In the genomic region with DNA sequence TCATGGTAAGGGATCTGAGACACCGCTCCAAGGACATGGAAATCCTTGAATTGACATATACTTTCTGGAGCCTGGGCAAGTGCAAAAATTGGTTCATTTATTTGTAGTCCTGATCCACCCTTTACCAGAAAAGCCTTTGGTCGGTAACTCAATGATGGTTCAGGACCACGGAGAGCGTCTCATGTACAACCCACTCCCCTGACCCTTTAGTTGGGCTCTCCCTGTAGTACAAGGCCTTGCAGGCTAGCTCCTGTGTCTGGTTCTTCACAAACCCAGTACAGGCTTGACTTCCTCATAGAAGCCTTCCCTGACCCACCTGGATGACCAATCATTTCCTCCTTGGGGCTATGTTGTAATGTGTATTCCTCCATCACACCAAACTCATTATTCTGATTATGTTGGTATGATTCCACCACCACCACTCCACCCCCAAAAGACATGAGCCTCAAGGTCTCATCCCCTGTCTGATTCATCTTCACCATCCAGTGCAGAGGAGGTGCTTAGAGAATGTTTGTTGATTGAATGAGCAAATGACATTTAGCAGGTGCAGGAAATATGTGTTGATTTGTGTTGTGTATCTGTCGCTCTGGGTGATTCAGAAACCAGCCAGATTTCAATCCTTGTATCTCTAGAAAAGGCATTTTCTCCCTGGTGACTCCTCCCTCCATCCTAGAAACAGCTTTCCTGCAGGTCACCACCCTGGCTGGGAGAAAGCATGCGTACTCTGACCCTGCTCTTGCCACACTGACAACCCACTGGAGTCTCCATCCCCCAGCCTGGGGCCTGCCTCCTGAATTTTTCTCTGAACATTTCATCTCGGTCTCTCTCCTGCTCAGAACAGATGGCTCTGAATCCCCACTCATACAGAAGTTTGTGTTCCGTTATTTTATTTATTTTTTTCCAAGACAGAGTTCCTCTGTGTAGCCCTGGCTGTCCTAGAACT, we compare ENCODE assay signal across 13 mouse cellular contexts. TPM values are rescaled to one million over a fixed set of nuclear protein-coding genes. Genes with fewer than 3 reads are reported as not detected.
DNase-seq lines count a peak whose midpoint lies in the region; ATAC-seq and TF ChIP-seq lines count a peak whose summit lies in the region.
"Had no signal": no experiment of that assay in that cellular context is flagged by ENCODE, and none has a peak within 500 bp of the region (broad histone marks: within the 10 kb centered on the region; RNA-seq: fewer than 3 reads in every experiment).

No protein-coding gene starts in this region.

- WGBS in heart, embryonic 11.5 days (ENCODE audit: insufficient replicate concordance): 44% methylated on average over 8 of the region's 8 CpGs

- no peak for TF ChIP-seq POLR2A in myocyte (IDR thresholded peaks at IDR 0.05; ENCODE audit: insufficient read length, low read depth)

- peaks cover 4% of the 10 kb centered on the region for H3K27me3 ChIP-seq in myocyte (ENCODE audit: control insufficient read depth, insufficient read depth, insufficient read length)
- peaks cover 11% of the 10 kb centered on the region for H3K27me3 ChIP-seq in heart, embryonic 11.5 days (ENCODE audit: control insufficient read depth, insufficient read depth, low read length)
- H3K27me3 ChIP-seq: neural tube, embryonic 15.5 days had no signal

- H3K79me2 ChIP-seq in myocyte (ENCODE audit: control insufficient read depth, insufficient read depth): no peaks in the 10 kb centered on the region

- H3K27ac ChIP-seq in left cerebral cortex, adult 2 months: 0 out of 2 replicates have a peak overlapping the region, but pooled peaks have one; percentile 32
- no peak overlapping the region for H3K27ac ChIP-seq in heart, embryonic 11.5 days (ENCODE audit: low read depth, low read length)
- H3K27ac ChIP-seq: hindbrain, embryonic 13.5 days; liver, embryonic 13.5 days; neural tube, embryonic 15.5 days had no signal

- DNase-seq in left cerebral cortex, adult 2 months (ENCODE audit: extremely low spot score in 1 of 2, low spot score in 2 of 2): no peak
- DNase-seq in left cerebral cortex, adult 18-20 months (ENCODE audit: low spot score in 2 of 2): no peak
- DNase-seq in NIH3T3 (ENCODE audit: low read depth): peak; percentile 72
- peak; percentile 30 for DNase-seq in embryo, embryonic 9.5 days (ENCODE audit: extremely low spot score)
- DNase-seq in frontal cortex, adult 2 months (ENCODE audit: extremely low spot score in 1 of 2, low spot score in 1 of 2): no peak
- DNase-seq: liver, embryonic 13.5 days had no signal

- H3K36me3 ChIP-seq in myocyte (ENCODE audit: control insufficient read depth, insufficient read depth): no peaks in the 10 kb centered on the region
- H3K36me3 ChIP-seq in heart, embryonic 11.5 days (ENCODE audit: control insufficient read depth, insufficient read depth, low read length): no peaks in the 10 kb centered on the region
- H3K36me3 ChIP-seq: hindbrain, embryonic 13.5 days; liver, embryonic 13.5 days; neural tube, embryonic 15.5 days had no signal

- no peak for TF ChIP-seq CTCF in left cerebral cortex, adult 2 months (IDR thresholded peaks at IDR 0.05)

- no peaks in the 10 kb centered on the region for H3K9me3 ChIP-seq in heart, embryonic 11.5 days (replicated peaks; ENCODE audit: control insufficient read depth, low read length)
- H3K9me3 ChIP-seq: hindbrain, embryonic 13.5 days; liver, embryonic 13.5 days; megakaryocyte, embryonic 14.5 days; neural tube, embryonic 15.5 days had no signal

- no peak overlapping the region for H3K4me2 ChIP-seq in myocyte (ENCODE audit: low read depth)
- no peak overlapping the region for H3K4me2 ChIP-seq in heart, embryonic 11.5 days
- H3K4me2 ChIP-seq: hindbrain, embryonic 13.5 days; liver, embryonic 13.5 days; neural tube, embryonic 15.5 days had no signal

- no peak overlapping the region for H3K9ac ChIP-seq in heart, embryonic 11.5 days (ENCODE audit: low read depth, low read length)
- H3K9ac ChIP-seq: hindbrain, embryonic 13.5 days; liver, embryonic 13.5 days; neural tube, embryonic 15.5 days had no signal

- 0 out of 2 replicates have a peak, but pooled peaks cover 4% of the 10 kb centered on the region for H3K4me1 ChIP-seq in heart, embryonic 11.5 days (ENCODE audit: control insufficient read depth, insufficient read depth, low read length)

- no peak overlapping the region for H3ac ChIP-seq in myocyte (ENCODE audit: control insufficient read depth, insufficient read length)

- no peak overlapping the region for H3K4me3 ChIP-seq in left cerebral cortex, adult 2 months
- no peak overlapping the region for H3K4me3 ChIP-seq in myocyte
- no peak overlapping the region for H3K4me3 ChIP-seq in heart, embryonic 11.5 days (ENCODE audit: low read depth, low read length)
- H3K4me3 ChIP-seq: hindbrain, embryonic 13.5 days; liver, embryonic 13.5 days; megakaryocyte, embryonic 14.5 days; neural tube, embryonic 15.5 days had no signal

- no peak for ATAC-seq in heart, embryonic 11.5 days (replicated peaks; ENCODE audit: insufficient number of reproducible peaks, low FRiP score, low TSS enrichment)
- ATAC-seq: forebrain, embryonic 14.5 days had no signal

- intact Hi-C loops in left cerebral cortex, adult 2 months (cut with DNase I): loop anchor here (5.0 kb wide), 2 partner anchors 113 to 528 kb away; partner anchors contain the start of gene Ube2g1

TF ChIP-seq in myocyte, 11 proteins besides CTCF, POLR2A, EP300 and RAD21:
- no peak for TF ChIP-seq SRF (IDR thresholded peaks at IDR 0.05; ENCODE audit: control insufficient read depth, insufficient read length, low read depth)
- TF ChIP-seq REST (IDR thresholded peaks at IDR 0.05; ENCODE audit: insufficient read depth, insufficient read length): peak; percentile 84

RNA-seq across cellular contexts. Expression of gene Spns2, which starts 4.6 kb away (rescaled TPM):
- 10 to 100 TPM; 68.2 to 70.6 TPM for total RNA-seq in left cerebral cortex, adult 2 months (2021)
- total RNA-seq in left cerebral cortex, adult 18-20 months (2021): 10 to 100 TPM; 53.7 to 55.4 TPM
- polyA plus RNA-seq in myocyte (2012; fragmentation: generic; extraction: Trizol): 0.10 TPM
- polyA plus RNA-seq in heart, embryonic 11.5 days (2014; fragmentation: Nextera tagmentation; extraction: Ambion mirVana): 4.0 and 4.6 TPM in 2 replicates
- 45.0 and 47.0 TPM in 2 replicates for polyA plus RNA-seq in frontal cortex, adult 2 months (2012; rRNA removed)

RNA-seq across cellular contexts. Expression of gene Mybbp1a, which starts 53.2 kb away (rescaled TPM):
- total RNA-seq in left cerebral cortex, adult 2 months (2021): 10 to 100 TPM; 53.2 to 55.0 TPM
- total RNA-seq in left cerebral cortex, adult 18-20 months (2021): 10 to 100 TPM; 53.3 to 53.6 TPM
- 138 TPM for polyA plus RNA-seq in myocyte (2012; fragmentation: generic; extraction: Trizol)
- polyA plus RNA-seq in heart, embryonic 11.5 days (2014; fragmentation: Nextera tagmentation; extraction: Ambion mirVana): 93.8 and 101 TPM in 2 replicates
- polyA plus RNA-seq in frontal cortex, adult 2 months (2012; rRNA removed): 55.3 and 61.4 TPM in 2 replicates

RNA-seq across cellular contexts. Expression of gene Spns3, which starts 56.0 kb away (rescaled TPM):
- under 1 TPM; 0.38 to 0.47 TPM for total RNA-seq in left cerebral cortex, adult 2 months (2021)
- under 1 TPM; 0.21 to 0.28 TPM for total RNA-seq in left cerebral cortex, adult 18-20 months (2021)
- polyA plus RNA-seq in myocyte (2012; fragmentation: generic; extraction: Trizol): 0.02 TPM
- 0.17 TPM in 1 of 2 replicates, not detected in the other for polyA plus RNA-seq in heart, embryonic 11.5 days (2014; fragmentation: Nextera tagmentation; extraction: Ambion mirVana)
- polyA plus RNA-seq in frontal cortex, adult 2 months (2012; rRNA removed): 0.54 and 0.71 TPM in 2 replicates

RNA-seq across cellular contexts. Expression of gene Ggt6, which starts 59.0 kb away (rescaled TPM):
- under 1 TPM; 0.18 to 0.37 TPM for total RNA-seq in left cerebral cortex, adult 2 months (2021)
- under 1 TPM in 1 of 2 experiments, not detected in 1; 0.23 TPM for total RNA-seq in left cerebral cortex, adult 18-20 months (2021)
- not detected for polyA plus RNA-seq in myocyte (2012; fragmentation: generic; extraction: Trizol)
- not detected in 2 replicates for polyA plus RNA-seq in heart, embryonic 11.5 days (2014; fragmentation: Nextera tagmentation; extraction: Ambion mirVana)
- 0.15 and 0.22 TPM in 2 replicates for polyA plus RNA-seq in frontal cortex, adult 2 months (2012; rRNA removed)
- total RNA-seq: layer of hippocampus, postnatal 14 days had no signal
- polyA plus RNA-seq: forebrain, embryonic 14.5 days; hindbrain, embryonic 13.5 days; liver, embryonic 13.5 days; neural tube, embryonic 15.5 days had no signal

Comparison
In these comparisons a context has a peak if more than half of its experiments do, and no peak if none do; other contexts are left out.
1. DNase-seq: peak in NIH3T3 (single experiment) and embryo, embryonic 9.5 days (single experiment); none in left cerebral cortex, adult 2 months (0 of 2), left cerebral cortex, adult 18-20 months (0 of 2) and frontal cortex, adult 2 months (0 of 2).